Mouse (Mus musculus) Muller cell, postnatal 12 days (primary cell): Measurements from ENCODE around the gene Gga3.
"Not testable (repeated sequence)": the region's sequence is repeated elsewhere in the genome, so short reads cannot be mapped to it uniquely, and the experiment has no call there.

Experiments
- DNase-seq: peaks from one replicate; pipeline ENCODE4 v3.0.0-alpha.2; 2015; ENCODE audit errors: inconsistent ontology term

The Gga3 gene

GRCm38 (mm10) chr11:115603476-115604303, at the start of gene Gga3, which contains the start of gene Mrps7:
Gga3 (minus strand) TSS chr11:115604051.
Mrps7 (plus strand) TSS chr11:115603925.
- peak; percentile 96 for DNase-seq

DNA sequence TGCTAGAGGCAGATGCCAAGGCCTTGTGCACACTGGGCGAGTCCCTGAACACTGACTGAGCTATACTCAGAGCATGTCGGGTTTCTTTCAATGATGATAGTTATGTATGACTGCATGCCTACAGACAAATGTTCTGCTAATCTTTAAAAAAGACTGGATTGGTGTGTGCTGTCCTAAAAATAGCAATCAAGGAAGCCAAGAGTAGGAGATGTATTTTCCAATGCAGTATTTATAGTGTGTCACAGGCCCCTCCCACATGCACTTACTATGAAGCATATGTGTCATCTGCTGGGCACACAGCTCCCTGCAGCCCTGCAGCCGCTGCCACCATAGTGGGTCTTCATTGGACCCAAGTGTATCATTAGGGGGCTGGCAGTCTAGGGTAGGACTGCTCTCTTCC, 49.3 kb upstream of the Gga3 start:
- no peak for DNase-seq

DNA sequence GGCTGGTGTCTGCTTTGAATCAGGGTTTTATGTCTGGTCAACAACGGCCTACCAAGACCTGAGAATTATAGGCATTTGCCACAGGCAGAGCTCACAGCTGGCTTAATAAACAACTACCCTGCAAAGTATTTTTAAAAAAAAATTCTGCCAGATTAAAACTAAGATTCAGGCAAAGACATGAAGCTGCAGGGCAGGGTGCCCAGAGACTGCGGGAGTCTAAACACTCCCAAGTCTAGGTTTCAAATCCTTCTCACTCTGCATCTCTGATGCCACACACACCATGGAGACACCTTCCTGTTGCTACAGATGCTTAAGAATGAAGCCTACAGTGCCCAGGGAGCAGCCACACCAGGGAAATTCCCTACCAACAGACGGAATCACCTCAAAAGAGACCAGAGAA, 47.8 kb upstream of the Gga3 start:
- no peak for DNase-seq

DNA sequence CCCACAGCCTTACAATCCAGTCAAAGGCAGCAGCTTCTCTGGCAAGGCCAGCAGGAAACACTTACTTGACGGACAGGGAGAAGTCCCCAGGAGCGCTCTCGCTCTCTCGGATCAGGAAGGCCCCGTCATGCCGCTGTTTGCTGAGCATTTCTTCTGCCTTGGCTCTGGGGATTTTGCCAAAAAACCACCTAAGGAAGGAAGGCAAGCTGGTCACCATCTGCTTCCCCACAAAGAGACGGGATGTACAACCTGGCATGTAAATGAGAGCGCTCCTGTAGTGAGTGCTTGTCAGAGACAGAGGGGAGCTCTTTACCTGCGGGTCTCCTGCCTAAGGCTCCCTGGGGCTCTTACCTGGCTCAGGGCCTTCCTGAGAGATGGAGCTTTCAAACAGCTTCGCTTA, 45.9 kb upstream of the Gga3 start:
- no peak for DNase-seq

GRCm38 (mm10) chr11:115647459-115647858, 43.6 kb upstream of the Gga3 start:
- DNase-seq, result peak; percentile 58

DNA sequence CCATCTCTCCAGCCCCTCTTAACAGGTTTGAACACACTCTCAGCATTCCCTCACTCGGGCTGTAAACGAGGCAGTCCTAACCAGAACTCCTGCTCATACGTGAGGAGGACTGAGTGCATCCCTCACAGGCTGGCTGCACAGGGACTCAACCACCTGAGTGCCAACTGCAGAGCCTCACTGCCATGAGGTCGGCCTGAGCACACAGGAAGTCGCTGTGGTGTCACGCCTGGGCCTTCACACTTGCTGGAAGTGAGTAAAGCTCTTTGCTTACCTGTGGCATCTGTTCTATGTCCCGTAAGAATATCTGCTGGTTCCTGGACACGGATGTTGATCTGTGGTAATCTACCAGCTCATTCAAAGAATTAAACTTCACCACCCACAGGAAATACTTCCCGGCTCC, 42.6 kb upstream of the Gga3 start:
- no peak for DNase-seq

GRCm38 (mm10) chr11:115645498-115645897, 41.6 kb upstream of the Gga3 start:
- DNase-seq, result not testable (repeated sequence)

DNA sequence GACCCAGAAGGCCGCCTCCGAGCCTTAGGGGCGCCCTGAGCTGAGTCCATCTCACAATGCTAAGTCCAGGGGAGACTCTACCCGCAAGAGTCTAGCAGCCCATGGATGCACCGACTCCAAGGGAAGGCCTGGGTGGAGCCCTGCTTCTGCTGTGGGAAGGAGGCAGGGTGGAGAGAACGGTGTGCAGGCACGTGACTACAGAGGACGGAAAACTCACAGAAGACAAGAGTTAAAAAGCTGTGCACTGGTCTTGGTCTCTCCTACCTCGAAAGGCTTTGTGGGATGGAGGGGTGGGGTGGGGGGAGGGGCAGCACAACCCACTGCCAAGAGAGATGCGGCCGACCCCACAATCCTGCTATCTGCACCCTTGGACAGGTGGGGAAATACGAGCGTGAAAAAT, 40.5 kb upstream of the Gga3 start:
- no peak for DNase-seq

GRCm38 (mm10) chr11:115643265-115643664, 39.4 kb upstream of the Gga3 start:
- no peak for DNase-seq

GRCm38 (mm10) chr11:115642705-115643104, 38.9 kb upstream of the Gga3 start:
- DNase-seq, result no peak

- no peak for DNase-seq
Measured at GRCm38 (mm10) chr11:115641664-115642036, 37.8 kb upstream of the Gga3 start.

- peak; percentile 16 for DNase-seq
Measured at GRCm38 (mm10) chr11:115640978-115641663, 37.3 kb upstream of the Gga3 start.

- DNase-seq, result no peak
Measured at GRCm38 (mm10) chr11:115640311-115640828, 36.5 kb upstream of the Gga3 start.

DNA sequence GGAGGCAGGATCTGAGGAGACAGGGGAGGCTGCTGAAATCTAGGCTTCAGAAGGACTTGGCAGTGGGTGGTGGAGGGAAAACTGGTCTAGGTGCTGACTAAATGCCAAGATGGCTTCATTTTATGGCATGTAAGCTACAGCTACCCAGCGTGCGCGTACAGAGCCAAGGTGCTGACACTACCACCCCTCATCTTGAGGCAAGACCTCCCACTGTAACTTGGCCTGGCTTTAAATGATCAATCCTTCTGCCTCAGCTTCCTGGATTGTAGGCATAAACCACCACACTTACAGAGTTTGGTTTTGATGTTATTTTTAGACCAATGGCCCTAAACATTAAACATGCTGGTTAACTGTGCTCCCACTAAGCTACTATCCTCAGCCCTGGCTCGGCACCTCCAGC, 35.7 kb upstream of the Gga3 start:
- no peak for DNase-seq

GRCm38 (mm10) chr11:115638498-115639409, 34.9 kb upstream of the Gga3 start:
- DNase-seq, result no peak

GRCm38 (mm10) chr11:115636960-115637359, 33.1 kb upstream of the Gga3 start:
- no peak for DNase-seq

DNA sequence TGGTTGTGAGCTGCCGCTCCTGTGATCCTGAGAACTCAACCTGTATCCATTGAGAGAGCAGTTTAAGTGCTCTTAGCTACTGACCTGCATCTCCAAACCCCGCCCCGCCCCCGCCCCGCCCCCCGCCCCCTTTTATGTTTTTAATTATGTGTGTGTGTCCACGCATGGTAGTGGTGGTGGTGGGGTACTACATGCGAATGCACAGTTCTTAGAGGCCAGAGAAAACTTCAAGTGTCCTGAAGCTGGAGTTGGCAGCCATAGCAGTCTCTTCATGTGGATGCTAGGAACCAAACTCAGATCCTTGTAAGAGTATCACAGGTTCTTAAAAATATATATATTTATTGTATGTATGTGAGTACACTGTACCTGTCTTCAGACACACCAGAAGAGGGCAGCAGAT, 31.6 kb upstream of the Gga3 start:
- DNase-seq, result no peak

DNA sequence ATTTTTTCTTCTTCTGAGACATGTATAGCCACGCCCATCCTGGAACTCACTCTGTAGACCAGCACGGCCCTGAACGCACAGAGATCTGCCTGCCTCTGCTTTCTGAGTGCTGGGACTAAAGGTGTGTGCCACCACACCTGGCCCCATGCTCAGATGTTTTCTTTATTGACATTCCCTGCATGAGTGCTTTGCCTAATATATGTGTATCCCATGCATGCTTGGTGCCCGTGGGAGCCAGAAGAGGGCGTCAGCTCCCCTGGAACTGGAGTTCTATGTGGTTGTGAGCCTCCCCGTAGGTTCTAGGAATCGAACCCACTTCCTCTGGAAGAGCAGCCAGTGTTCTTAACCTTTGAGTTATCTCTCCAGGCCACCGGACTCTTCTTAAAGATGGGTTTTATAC, 31.2 kb upstream of the Gga3 start:
- DNase-seq, result no peak

DNA sequence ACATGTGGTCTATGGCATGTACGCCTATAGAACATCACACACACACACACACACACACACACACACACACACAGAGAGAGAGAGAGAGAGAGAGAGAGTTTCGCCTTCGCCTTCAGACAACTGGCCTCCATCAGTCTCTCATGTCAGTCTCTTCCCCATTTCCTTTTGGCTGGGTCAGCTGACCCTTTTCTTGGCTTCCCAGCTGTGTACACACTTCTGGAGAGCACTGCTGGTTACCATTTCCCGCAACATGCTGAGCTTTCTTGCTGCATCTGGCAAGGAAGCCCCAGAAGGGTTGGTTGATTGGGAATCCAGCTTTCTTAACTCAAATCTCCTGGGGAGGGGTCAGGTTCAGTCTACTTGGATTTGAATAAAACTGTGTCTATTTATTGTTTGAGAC, 30.3 kb upstream of the Gga3 start:
- no peak for DNase-seq

GRCm38 (mm10) chr11:115632862-115633261, 29.0 kb upstream of the Gga3 start:
- no peak for DNase-seq

GRCm38 (mm10) chr11:115632247-115632646, 28.4 kb upstream of the Gga3 start:
- DNase-seq, result no peak

DNA sequence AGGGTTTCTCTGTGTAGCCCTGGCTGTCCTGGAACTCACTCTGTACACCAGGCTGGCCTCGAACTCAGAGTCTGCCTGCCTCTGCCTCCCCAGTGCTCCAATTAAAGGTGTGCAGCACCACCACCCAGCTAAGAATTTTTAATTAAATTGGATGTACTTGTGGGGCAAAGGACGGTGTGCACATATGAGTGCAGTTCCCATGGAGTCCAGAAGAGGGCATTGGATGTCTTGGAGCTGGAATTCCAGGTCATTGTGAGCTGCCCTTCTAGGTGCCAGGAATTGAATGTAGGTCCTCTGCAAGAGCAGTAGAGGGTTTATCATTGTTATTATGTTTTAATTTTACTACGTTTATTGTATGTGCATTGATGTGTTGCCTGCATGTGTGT, 27.6 kb upstream of the Gga3 start:
- no peak for DNase-seq
